Mouse (Mus musculus): ENCODE measurements around the gene Olfr1045.
"Not testable (repeated sequence)": the region's sequence is repeated elsewhere in the genome, so short reads cannot be mapped to it uniquely, and the experiment has no call there.

Olfr1045 gene

DNA sequence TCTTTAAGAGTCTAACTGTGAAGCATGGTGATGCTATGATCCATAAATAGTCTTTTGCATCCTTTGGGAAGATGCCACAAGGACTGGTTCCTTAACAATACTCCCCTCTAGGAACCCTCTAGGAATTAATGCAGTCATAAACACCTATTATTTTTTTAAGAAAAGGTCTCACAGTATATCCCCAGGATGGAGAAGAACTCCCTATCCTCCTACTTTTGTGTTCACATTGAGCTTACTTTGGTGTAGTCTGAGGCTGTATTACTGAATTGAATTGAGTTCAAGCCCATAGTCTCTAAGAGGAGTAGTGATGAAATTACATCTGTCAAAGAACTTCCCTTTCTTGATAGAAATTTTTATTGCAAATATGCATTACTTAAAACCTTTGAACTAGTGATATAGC lies at the start of gene Olfr1045:
Gene Olfr1045, minus strand, starts transcription at position 101 of the 400 bp plus-strand sequence.
- no peak for DNase-seq

DNA sequence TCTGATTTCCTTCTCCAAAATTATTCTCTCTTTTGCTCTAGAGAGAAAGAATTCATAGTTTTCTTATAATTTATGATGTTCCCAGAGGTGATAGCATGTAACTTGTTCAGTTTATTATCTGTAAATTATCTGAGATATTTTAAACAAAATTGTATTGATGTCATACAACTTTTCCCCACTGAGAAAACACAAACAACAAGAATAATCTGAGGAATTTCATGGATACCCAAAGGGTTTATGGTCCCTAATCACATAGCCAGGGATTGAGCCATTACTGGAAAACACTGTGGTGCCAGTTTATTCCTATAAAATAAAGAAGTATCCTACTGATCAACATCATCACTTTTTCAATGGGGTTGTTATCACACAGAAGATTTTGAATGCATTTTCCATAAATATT lies 37.4 kb upstream of the Olfr1045 start, which contains the start of gene Olfr1048:
Gene Olfr1048, minus strand, starts transcription at position 101 of the 400 bp plus-strand sequence.
- no peak for DNase-seq

DNA sequence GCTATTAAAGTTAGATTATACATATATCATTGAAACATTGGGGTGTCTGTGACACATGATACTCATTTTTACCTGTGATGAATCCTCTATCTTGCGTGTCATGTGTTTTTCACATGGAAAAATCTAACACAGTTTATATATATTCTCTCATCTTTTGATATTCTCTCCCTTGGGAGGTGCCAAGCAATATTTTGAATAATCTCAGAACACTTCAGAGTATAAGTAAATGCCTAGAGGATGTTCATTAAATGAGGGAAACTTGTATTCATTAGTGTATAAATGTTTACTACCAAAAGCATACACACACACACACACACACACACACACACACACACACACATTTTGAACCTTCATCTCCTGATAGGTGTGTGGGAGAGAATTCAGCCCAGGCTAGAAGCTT lies 28.5 kb upstream of the Olfr1045 start, which contains the start of gene Olfr1047:
Gene Olfr1047, minus strand, starts transcription at position 101 of the 400 bp plus-strand sequence.
- no peak for DNase-seq

DNA sequence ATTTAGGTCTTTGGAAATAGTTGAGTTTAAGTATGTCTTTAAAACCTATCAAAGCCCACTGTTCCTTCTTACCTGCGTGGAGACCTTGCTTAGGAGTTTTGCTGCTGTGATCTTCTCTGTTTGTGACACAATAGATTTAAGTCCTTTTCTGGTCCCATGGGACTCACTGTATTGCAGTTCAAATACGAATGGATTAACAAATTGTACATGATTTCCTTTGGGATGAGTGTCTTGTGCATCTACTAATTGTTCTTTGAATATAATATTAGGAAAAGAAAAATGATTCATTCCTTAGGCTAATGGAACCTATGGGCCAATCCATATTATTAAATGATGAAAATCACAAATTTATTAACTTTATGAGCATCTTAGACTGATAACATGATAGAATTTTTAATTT lies 16.4 kb upstream of the Olfr1045 start, which contains the start of gene Olfr1046:
Gene Olfr1046, minus strand, starts transcription at position 101 of the 400 bp plus-strand sequence.
- DNase-seq = no peak

DNA sequence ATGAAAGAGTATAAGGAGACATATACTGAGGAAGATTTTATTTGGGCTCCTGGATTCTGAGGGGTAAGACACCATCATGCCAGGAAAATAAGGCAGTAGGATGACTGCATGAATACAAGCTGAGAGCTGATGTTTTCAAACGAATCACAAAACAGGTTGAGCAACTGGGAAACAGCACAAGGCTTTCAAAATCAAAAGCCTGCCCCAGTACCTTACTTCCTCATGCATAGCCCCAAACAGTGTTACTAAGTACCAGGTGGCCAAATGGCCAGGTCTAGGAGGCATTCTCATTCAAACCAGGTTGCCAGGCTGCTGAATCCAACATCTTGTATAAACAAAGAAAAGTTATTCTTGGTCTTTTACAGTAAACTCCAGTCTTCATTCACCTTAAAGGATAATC lies 6.9 kb downstream of the Olfr1045 start:
- DNase-seq = no peak

DNA sequence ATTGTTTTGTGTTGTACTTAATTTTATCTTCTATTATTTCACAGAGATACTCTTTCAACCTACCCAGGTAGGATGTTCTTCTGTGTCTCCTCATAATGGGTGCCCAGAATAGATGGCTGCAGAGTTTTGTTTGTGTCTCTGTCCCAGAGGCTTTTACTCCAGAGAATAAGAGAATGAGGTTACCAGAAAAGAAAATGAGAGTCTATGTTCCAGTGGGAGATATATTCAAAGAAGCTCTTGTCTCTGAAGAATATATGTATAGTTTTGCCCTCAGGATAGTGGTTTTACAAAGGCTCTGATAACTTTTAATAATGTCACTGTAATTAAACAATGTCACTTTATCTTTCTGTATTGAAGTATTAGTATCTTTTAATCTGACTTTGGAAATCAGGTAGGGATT lies 17.2 kb downstream of the Olfr1045 start, which contains the start of gene Olfr52:
Gene Olfr52, minus strand, starts transcription at position 101 of the 400 bp plus-strand sequence.
- no peak for DNase-seq

DNA sequence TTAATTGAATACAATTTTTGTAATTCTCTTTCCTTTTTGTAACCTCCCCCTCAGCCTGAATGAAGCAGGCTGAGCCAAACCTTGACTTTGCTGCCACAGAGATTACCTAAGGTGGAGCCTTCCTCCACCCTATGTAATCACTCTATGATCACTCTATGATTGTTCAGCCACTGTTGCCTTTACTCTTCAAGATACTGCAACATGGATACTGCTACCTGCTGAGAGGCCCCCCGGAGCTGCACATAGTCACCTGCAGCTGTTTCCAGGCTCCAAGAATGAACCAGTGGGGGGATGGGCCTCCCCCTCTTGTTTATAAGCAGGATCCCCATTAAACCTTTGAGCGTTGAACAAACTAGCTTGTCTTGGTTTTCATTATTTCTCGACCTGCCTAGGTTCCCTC lies 22.9 kb downstream of the Olfr1045 start:
- DNase-seq = no peak

DNA sequence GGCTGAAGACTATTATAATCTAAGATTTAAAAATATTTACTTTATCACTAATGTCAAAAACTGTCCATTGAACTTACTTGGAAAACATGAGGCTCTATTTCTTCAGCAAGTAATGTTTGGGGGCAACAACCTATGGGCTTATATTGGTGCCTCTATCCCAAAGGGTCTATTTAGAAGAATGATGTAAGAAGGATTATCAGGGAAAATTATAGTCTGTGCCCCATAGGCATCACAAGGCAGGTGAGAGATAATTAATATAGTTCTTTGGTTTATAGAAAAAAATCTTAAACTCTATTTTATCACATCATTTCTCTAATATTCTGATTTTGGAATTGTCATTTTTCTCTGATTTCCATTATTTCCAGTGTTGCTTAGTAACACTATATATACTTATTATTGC lies 25.1 kb downstream of the Olfr1045 start, which contains the start of gene Olfr1044:
Gene Olfr1044, minus strand, starts transcription at position 101 of the 400 bp plus-strand sequence.
- no peak for DNase-seq

DNA sequence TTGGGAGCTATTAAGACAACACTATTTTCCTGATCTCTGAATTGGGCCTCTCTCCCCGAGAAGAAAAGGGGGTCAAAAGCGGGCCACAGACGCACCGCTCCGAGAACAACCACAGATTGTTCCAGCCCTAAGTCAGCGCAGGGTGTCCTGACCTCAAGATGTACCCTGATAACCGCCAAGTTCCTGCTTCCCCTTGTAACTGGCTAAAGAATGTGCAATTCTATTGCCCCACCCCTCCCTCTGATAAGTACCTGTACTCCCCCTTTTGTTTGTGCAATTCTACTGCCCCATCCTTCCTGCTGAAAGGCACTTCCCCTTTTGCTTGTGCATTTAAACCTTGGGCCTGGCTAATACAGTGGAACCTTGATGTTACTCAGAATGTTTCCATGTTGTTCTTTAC lies 27.4 kb downstream of the Olfr1045 start:
- DNase-seq = not testable (repeated sequence)

DNA sequence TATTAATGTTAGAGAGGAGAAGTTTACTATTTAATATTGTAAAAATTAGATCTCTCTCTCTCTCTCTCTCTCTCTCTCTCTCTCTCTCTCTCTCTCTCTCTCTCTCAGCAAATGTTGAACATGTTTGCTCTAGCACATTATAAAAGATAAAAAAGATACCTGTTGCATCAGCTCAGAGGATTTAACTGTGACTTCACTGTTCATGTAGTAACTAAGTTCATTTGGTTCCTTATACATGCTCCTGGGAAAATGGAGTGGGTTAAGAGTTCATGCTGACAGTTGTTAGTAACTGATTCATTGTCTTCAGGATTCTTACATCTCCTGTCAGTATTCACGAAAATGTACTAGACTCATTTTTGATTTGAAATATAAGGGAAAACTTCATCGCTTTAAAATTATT lies 35.4 kb downstream of the Olfr1045 start, which contains the start of gene Olfr1043:
Gene Olfr1043, minus strand, starts transcription at position 101 of the 400 bp plus-strand sequence.
- DNase-seq = no peak

DNA sequence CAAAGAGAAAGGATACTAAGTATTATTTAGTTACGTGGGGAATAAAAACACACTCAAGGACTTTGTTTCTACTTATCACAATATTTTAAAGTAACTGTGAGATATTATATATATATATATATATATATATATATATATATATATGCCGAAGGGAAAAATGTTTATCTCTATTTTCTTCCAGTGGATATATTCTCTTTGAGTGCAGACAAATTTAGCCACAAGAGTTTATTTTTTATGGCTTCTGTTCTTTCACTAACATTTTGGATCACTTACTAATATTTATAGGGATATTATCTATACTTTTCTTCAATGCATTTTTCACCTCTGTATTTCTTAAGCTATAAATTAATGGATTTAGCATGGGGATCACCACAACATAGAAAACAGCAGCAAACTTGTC lies 41.1 kb downstream of the Olfr1045 start, which contains the start of gene Olfr1042:
Gene Olfr1042, minus strand, starts transcription at position 101 of the 400 bp plus-strand sequence.
- no peak for DNase-seq

DNA sequence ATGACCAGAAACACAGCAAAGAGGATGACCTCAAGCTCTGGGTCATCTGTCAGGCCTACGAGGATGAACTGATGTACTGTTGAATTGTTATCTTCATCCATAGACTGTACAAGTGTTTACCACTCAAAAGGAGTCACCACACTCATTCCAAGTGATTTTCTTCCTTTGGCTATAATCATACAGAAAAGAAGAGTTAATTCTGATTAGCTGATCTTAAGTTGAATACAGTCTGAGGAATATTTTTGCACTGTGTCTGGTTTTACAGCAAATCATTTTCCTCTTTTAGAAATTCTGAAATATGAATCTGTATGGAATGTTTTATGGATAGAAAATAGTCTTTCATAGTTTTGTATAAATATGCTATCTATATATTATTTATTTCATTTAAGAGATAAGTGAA lies 56.2 kb downstream of the Olfr1045 start, which contains the start of gene Olfr1040:
Gene Olfr1040, minus strand, starts transcription at position 101 of the 400 bp plus-strand sequence.
- no peak for DNase-seq

Measured in kidney, postnatal 36 days (tissue).